Mouse (Mus musculus) liver, adult (tissue): ENCODE measurements around the gene Rngtt.

Experiments used
- GATA4 ChIP-seq: IDR thresholded peaks from 2 replicates; pipeline ENCODE4 v1.6.1; 2014; ENCODE audit warnings: mild to moderate bottlenecking, low read length; ENCODE audit not compliant: insufficient replicate concordance

Gene Rngtt

DNA sequence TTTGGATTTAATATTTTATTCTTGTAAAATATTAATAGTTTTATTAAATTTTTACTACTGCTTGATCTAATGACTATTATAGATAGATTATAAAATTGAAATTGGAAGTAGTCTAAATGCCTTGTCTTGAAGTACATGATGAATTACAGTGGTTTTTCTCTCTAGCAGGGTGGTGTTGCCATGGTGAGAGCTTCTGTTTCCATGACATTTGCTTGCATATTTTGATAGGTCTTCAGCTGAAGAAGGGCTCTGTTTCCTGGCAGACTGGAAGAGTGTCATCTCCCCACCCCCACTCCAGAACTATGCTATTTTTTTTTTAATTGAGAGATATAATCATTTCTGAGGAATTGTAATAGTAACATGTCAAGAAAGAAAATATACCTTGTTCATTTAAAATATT is 80.5 kb downstream of the Rngtt start:
- TF ChIP-seq GATA4 = no peak

DNA sequence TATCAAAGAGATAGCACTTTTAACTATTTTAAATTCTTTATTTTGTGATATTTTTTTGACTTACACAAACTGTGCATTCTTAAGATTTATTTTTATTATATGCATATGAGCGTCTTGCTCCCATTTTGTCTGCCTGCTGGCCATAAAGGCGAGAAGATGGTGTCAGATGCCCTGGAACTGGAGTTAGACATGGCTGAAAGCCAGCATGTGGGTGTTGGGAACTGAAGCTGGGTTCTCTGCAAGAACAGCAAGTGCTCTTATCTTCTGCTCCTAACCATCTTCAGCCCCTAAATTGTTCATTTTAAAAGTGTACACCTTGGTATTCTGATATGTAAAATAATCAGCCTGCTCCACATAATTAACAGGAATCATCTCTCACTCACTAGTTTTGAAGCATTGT is 83.3 kb downstream of the Rngtt start:
- no peak for TF ChIP-seq GATA4

DNA sequence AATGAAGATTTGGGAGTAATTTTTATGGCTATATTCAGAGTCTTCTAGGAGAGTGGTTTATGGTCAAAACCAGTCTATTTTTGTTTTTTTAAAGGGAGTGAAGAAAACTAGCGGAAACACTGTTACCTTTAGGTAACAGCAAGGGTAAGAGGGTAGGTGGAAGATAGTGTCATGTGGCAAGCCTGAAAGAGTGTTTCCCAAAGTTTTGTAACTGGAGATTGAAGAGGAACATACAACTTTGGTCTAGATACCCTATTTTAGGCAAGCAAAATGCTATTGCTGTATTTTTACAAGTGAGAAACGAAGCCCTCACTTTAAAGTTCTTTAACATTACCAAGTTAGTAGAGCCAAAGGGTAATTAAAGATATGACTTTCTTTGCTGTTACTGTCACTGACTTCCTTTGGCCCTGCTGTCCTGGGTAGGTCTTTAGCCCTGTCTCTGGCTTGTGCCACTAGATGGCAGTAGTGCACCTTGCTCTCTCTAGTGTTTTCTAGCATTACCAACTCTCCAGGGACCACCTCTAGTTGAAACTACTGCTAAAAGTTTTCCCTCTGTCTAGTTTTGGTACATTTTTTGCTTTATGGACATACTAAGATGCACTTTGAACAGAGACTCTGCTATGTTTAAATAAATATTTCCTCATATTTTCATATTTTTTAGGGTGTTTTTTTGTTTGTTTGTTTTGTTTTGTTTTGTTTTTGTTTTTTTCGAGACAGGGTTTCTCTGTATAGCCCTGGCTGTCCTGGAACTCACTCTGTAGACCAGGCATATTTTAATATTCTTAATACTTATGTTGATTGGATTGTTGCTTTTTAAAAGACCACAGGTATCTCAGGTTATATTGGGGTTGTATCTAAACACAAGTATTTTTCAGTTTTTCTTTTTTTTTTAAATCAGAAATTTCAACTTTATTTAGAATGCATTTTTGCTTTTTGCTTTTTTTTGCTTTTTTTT is 86.4 kb downstream of the Rngtt start:
- no peak for TF ChIP-seq GATA4

DNA sequence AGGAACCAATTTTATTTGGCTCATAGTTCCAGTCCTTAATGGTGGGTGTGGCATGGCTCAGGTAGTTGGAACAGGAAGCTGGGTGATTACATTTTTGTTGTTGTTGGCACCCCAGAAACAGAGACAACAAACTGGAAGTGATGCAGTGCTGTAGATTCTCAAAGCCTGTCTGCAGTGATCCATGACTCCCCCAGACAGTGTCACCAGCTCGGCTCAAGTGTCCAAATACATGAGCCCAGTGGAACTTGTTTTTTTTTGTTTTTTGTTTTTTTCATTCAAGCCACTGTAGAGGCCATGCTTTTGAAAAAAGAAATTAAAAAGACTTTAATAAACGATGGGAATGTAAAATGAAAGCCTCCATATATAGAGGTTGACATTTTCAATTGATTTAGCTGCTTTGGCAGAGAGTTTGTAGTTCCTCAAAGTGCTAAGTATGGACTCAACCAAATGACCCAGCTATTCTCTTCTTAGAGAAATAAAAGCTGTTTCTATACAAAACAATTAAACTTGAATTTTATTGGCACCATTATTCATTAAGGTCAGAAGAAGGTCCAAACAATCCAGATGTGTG is 95.7 kb downstream of the Rngtt start:
- TF ChIP-seq GATA4 = no peak

DNA sequence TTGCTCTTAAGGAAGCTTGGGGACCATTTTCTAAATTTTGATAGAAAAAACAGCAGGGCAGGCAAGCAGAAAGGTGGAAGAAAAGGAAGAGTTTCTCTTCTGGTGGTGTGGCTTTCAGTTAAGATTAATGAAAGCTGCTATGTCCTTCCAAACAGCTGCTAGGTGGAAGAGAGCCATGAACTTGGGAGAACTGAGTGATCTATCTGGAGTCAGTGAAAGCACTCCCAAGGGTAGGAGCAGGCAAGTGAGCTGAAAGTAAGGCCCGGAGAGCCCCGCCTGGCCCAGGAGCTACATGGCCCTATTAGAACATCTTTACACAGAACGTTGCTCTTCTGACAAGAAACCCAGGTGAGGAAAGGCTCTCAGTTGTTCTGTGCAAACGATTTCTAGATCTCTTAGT is 103.7 kb downstream of the Rngtt start:
- TF ChIP-seq GATA4 = no peak

DNA sequence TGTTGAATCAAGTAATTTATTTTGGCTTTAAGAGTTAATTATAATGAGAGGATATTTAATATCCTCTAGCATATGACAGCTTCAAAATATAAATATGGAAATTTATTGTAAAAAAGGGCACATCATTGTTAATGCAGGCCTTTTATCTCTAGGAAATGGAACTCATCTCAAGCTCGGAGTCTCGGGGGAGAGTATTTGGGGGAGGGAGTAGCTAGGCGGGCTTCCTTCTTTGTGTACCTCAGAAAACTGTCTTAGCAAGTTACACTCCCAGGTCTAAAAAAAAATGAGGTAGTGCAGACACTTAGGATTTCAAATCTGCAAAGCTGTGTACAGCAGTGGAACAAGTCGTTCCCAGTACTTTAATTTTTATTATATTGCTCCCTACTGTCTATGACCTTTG is 104.7 kb downstream of the Rngtt start:
- no peak for TF ChIP-seq GATA4

DNA sequence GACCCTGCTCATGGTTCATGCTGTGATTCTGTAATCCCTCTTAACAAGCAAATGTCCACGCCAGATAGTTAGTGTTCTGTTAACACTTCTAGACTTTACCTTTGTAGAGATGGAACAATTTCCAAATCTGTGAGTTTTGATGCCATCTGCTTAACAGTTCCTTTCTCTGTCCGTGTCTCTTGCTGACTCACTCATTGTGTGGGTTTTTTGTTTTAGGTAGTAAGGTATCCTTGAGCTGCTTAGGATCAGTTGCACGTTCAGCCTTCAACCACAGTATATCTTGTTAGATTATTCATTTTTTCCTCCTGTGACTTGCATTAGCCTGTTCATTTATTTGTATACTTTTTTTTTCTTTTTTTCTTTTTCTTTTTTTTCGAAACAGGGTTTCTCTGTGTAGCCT is 107.3 kb downstream of the Rngtt start:
- TF ChIP-seq GATA4 = no peak

DNA sequence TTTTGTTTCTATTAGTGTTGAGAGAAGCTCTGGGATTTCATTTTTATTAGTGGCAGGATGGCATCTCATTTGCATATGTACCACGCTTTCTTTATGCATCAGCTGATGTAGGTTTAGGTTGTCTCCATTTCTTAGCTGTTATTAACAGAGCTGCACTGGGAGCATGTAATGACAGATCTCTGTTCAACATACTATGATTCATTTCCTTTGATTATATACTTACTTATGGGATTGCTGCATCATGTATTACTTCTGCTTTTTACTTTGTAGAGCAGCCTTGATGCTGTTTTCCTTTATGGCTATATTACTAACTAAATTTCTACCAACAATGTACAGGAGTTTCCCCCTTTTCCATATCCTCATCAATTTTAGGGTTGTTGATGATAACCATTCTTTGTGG is 109.5 kb downstream of the Rngtt start:
- TF ChIP-seq GATA4 = no peak

DNA sequence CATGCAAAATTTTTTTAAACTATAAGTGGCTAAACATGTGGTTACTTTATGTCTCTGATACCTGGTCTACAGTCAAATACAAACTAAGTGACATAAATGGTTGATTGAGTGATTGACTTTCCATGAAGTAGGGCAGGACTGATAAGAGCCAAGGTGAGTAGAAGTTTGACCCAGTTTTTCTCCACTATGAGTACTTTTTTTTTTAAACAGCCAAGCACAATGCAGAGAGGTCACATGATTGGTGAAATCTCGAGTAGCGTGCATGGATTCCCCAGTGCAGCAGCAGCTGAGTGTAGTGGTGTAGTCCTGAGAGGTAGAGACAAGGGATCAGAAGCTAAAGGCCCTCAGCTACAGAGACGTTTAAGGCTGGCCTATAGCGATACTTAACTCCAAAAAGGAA is 118.7 kb downstream of the Rngtt start:
- no peak for TF ChIP-seq GATA4

DNA sequence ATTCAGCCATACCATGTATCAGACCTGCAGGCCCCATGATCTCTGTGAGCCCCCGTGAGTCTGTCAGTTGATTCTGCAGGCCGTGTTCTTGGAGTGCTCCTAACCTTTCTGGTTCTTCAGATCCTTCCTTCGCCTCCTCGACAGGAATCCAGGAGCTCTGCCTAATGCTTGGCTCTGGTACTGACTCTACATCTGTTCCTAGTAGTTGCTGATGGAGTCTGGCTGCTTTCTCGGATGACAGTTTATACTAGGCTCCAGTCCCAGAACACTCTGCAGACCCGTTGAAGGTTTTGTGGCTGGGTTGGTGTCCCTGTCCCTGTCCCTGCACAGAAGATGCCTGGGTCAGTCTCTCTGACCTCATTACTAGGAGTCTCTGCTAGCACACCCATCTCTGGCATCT is 131.8 kb downstream of the Rngtt start:
- no peak for TF ChIP-seq GATA4

DNA sequence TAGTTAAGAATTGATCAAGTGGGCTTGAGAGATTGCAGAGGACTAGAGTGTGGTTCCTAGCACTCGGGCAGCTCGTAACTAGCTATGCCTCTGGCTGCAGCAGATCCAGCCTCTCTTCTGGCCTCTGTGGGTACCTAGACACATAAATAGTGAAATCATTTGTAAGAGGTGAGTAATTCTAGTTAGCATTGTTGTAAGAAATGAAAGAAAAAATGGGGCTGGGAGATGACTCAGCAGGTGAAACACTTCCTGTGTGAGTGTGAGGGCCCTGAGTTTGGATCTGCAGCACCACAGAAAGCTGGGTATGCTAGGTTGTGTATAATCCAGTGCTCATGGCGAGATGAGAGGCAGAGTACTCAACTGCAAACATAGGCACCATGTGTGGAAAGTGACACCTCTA is 136.2 kb downstream of the Rngtt start:
- no peak for TF ChIP-seq GATA4

DNA sequence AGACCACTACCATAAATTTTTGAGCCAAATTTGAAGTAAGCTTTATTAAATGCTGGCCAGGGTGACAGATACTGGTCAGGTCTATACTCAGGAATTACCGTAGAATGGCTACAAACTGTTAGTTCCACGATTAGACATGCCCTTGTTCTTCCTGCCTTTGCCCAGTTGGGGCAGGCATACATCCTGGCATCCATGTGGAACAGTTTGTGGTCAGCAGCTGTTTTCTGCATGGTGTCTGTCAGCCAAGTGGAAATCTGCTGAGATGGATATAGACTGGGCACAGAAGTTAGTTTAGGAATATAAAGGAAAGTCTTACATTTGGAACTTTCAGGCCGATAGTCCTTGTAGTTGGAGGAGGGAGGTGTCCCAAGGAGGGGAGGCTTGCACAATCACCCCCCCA is 136.8 kb downstream of the Rngtt start:
- TF ChIP-seq GATA4 = no peak

DNA sequence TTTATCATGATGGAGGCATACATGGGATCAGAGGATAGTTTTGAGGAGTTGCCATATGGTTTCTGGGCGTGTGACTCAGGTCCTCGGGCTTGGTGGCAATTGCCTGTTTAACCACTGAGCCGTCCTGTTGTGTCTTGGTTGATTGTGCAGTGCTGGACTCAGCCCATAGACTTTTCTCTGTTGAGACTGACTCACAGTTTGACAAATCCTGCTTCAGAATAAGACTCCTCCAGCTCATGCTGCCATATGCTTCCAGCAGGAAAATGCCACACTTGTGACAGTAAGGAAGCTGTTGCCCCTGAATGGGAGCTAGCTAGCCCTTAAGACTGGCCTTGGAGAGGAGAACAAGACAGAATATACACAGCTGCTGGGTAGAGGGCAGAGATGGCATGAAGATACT is 149.7 kb downstream of the Rngtt start:
- no peak for TF ChIP-seq GATA4

DNA sequence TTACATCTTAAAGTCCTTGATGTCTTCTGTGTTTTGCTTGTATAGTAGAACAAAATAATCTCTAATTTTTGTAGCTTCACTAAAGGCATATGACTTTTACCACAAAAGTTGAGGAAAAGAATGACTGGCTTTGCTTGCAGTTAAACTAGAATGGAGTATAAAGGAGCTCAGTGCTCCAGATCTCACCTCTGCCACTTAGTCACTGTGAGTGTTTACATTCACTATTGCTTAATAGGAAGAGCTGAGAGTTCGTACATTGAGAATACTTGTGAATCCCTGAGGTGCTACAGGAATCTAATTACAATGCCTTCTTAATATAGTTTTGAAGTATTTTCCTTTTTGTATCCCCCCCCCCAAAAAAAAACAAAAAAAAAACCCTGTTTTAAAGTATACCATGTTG is 154.3 kb downstream of the Rngtt start:
- TF ChIP-seq GATA4 = no peak

DNA sequence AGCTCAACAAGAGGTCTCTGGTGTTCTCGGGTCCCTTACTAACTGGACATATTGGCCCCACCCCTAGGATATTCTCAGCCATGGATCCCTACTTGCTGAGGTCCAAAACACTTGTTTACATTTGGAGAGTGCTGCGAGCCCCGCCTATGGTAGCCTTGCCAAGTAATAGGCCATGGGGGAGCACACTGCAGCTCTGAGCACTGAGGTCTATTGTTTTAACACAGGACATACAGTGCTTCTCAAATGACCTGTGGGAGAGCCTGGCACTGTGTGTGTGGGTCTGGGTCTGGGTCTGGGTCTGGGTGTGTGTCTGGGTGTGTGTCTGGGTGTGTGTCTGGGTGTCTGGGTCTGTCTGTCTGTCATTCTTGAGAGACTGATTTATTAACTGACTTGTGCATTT is 155.8 kb downstream of the Rngtt start:
- no peak for TF ChIP-seq GATA4

DNA sequence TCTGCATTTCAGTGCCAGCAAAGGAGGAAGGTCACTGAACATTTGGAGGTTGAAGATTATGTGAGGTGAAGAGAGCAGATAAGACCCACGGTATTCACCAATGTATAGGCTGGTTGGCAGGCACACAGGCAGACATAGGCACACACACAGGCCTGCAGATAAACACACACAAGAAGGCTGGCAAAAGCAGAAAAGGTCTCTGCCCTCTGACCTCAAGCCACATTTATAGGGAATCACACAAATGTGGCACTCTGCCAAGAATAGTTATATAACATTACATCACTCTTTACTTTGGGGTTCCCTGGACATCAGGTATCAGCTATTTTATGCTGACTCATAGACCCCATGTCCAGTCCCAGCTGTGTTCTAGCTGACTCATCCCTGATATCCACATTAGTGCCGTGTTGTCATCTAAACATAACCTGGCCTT is 156.9 kb downstream of the Rngtt start:
- no peak for TF ChIP-seq GATA4

DNA sequence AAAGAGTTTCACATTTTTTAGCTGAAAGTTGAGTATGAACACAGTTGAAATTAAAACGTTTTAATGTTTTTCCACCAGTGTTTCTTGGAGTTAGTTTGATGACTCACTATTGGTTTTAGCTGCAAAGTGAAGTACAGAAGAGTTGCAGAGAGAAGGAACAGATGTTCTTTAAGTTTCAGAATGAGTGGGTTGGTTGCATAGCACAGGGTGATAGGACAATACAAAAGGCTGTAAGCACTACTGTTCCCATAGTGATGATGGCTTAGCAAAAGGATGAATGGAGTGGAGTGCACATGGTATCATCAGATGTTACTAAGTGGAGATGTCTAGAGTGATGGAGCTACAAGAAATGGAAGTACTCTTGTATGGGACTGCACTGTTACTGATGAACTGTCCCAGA is 157.5 kb downstream of the Rngtt start:
- TF ChIP-seq GATA4 = no peak

DNA sequence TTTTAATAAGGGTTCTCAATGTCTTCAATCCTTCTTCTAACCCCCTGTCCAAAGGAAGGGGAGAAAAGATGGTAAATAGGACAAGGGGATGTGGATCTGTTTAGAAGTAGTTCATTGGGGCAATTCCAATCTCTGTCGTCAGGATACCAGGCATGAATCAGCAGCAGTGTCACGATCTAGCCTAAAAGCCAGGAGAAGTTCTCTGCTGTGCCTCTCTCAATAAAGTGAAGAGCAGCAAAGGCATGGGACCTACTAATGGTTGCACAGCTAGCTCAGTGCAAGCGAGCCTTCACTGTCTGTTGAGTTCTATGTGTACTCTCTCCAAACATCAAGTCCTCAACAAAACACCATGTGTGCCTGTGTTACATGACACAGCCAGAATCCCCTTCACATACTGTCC is 158.0 kb downstream of the Rngtt start:
- no peak for TF ChIP-seq GATA4
